Mouse (Mus musculus): ENCODE results near the gene Pxn.

DNA sequence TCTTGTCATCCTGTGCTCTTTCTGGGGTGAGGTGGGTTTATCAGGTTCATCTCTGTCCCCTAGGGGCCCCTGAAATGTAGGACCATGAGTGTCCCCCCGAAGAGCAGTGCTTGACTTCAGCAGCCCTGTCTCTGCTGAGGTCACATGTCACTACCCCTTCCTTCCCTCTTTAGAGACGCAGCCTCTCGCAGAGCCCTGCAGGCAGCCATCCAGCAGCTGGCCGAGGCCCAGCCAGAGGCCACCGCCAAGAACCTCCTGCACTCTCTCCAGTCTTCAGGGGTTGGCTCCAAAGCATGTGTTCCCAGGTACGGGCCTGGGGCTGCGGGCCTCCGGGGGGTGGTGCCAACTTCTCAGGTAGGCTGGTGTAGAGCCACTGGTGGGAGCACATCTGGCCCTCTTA, 68.5 kb downstream of the Pxn start:
- TF ChIP-seq POLR2A (IDR thresholded peaks at IDR 0.05; ENCODE audit: borderline replicate concordance, extremely low read depth, insufficient read depth, insufficient read length, poor library complexity, severe bottlenecking) (no peak), CTCF (IDR thresholded peaks at IDR 0.05; ENCODE audit: borderline replicate concordance, extremely low read depth, insufficient read depth, insufficient read length) (no peak)
